Mouse (Mus musculus): ENCODE results near the gene Hoxa6.

The Hoxa6 gene

GRCm38 (mm10) chr6:52208072-52208867 is at the start of gene Hoxa6:
Gene Hoxa6, minus strand, starts transcription at chr6:52208722.
- DNase-seq (ENCODE audit: low spot score) = no peak

- peak; percentile 76 for DNase-seq (ENCODE audit: low spot score)
These were observed 48.4 kb upstream of the Hoxa6 start for GRCm38 (mm10) chr6:52256956-52257355.

- no peak for DNase-seq (ENCODE audit: low spot score)
These were observed 45.3 kb upstream of the Hoxa6 start for GRCm38 (mm10) chr6:52253511-52254500.

- no peak for DNase-seq (ENCODE audit: low spot score)
These were observed 44.4 kb upstream of the Hoxa6 start for GRCm38 (mm10) chr6:52252775-52253376.

GRCm38 (mm10) chr6:52252016-52252774 is 43.7 kb upstream of the Hoxa6 start:
- DNase-seq (ENCODE audit: low spot score) = no peak

- no peak for DNase-seq (ENCODE audit: low spot score)
These were observed 42.8 kb upstream of the Hoxa6 start for GRCm38 (mm10) chr6:52251177-52251879.

GRCm38 (mm10) chr6:52249826-52250225 is 41.3 kb upstream of the Hoxa6 start:
- no peak for DNase-seq (ENCODE audit: low spot score)

- DNase-seq (ENCODE audit: low spot score) = no peak
These were observed 40.9 kb upstream of the Hoxa6 start for GRCm38 (mm10) chr6:52249415-52249738.

- no peak for DNase-seq (ENCODE audit: low spot score)
These were observed 40.3 kb upstream of the Hoxa6 start for GRCm38 (mm10) chr6:52248638-52249414.

- DNase-seq (ENCODE audit: low spot score) = no peak
These were observed 39.5 kb upstream of the Hoxa6 start for GRCm38 (mm10) chr6:52247766-52248637.

GRCm38 (mm10) chr6:52246916-52247315 is 38.4 kb upstream of the Hoxa6 start:
- no peak for DNase-seq (ENCODE audit: low spot score)

- DNase-seq (ENCODE audit: low spot score) = no peak
These were observed 37.9 kb upstream of the Hoxa6 start for GRCm38 (mm10) chr6:52246403-52246803.

- DNase-seq (ENCODE audit: low spot score) = no peak
These were observed 37.2 kb upstream of the Hoxa6 start, which contains the start of gene Hoxa11 for GRCm38 (mm10) chr6:52245757-52246142. Gene Hoxa11, minus strand, starts transcription at chr6:52245810.

GRCm38 (mm10) chr6:52245040-52245756 is 36.7 kb upstream of the Hoxa6 start:
- no peak for DNase-seq (ENCODE audit: low spot score)

- DNase-seq (ENCODE audit: low spot score) = no peak
These were observed 36.0 kb upstream of the Hoxa6 start for GRCm38 (mm10) chr6:52244471-52245039.

GRCm38 (mm10) chr6:52243681-52244121 is 35.2 kb upstream of the Hoxa6 start:
- no peak for DNase-seq (ENCODE audit: low spot score)

GRCm38 (mm10) chr6:52242801-52243332 is 34.3 kb upstream of the Hoxa6 start:
- no peak for DNase-seq (ENCODE audit: low spot score)
